Comparison of ENCODE assay signal across 8 mouse cellular contexts in genomic region chr7:143002679-143003078, GRCm38 (mm10). TPM values are rescaled to one million over a fixed set of nuclear protein-coding genes. Genes with fewer than 3 reads are reported as not detected.
A peak's percentile ranks its signal among the peaks of the same experiment; 100 is the strongest.
DNase-seq lines count a peak whose midpoint lies in the region; ATAC-seq and TF ChIP-seq lines count a peak whose summit lies in the region.

No protein-coding gene starts in this region.

- H3K27ac ChIP-seq in heart, postnatal 0 days (ENCODE audit: low read depth) = no peak overlapping the region
- no peak overlapping the region for H3K27ac ChIP-seq in liver, postnatal 0 days (ENCODE audit: low read depth)
- H3K27ac ChIP-seq in midbrain, embryonic 13.5 days = no peak overlapping the region

- H3K36me3 ChIP-seq in heart, postnatal 0 days (replicated peaks; ENCODE audit: control insufficient read depth, insufficient read depth, low read length) = no peaks in the 10 kb centered on the region
- no peaks in the 10 kb centered on the region for H3K36me3 ChIP-seq in liver, postnatal 0 days (replicated peaks; ENCODE audit: insufficient read depth, low read length)
- no peaks in the 10 kb centered on the region for H3K36me3 ChIP-seq in midbrain, embryonic 13.5 days

- no peak overlapping the region for H3K4me3 ChIP-seq in heart, postnatal 0 days (ENCODE audit: low read depth, low read length)
- H3K4me3 ChIP-seq in liver, postnatal 0 days (ENCODE audit: low read depth, low read length) = no peak overlapping the region
- no peak overlapping the region for H3K4me3 ChIP-seq in midbrain, embryonic 13.5 days (replicated peaks)

- no peak for DNase-seq in heart, postnatal 0 days (ENCODE audit: low spot score)
- DNase-seq in heart, adult 9 months (ENCODE audit: low spot score in 2 of 2) = no peak
- peak; percentile 41 for DNase-seq in A20 (ENCODE audit: low read depth, low spot score)
- DNase-seq in adrenal gland, postnatal 14 days = peak; percentile 70
- peak; percentile 65 for DNase-seq in liver, postnatal 0 days
- no peak for DNase-seq in cerebellum, adult 18-20 months
- DNase-seq in layer of hippocampus, adult 18-20 months (ENCODE audit: low spot score in 2 of 2) = no peak

- no peak; the same call in 1 of the 2 replicates for ATAC-seq in heart, postnatal 0 days (ENCODE audit: insufficient read depth, low read depth)
- no peak for ATAC-seq in liver, postnatal 0 days
- no peak for ATAC-seq in midbrain, embryonic 13.5 days

- peaks cover 21% of the 10 kb centered on the region for H3K4me1 ChIP-seq in heart, postnatal 0 days (ENCODE audit: control insufficient read depth, insufficient read depth)
- peaks cover 33% of the 10 kb centered on the region for H3K4me1 ChIP-seq in liver, postnatal 0 days (ENCODE audit: insufficient read depth)
- 0 out of 2 replicates have a peak, but pooled peaks cover 2% of the 10 kb centered on the region for H3K4me1 ChIP-seq in midbrain, embryonic 13.5 days (replicated peaks)

- no peak overlapping the region for H3K9ac ChIP-seq in heart, postnatal 0 days (replicated peaks; ENCODE audit: low read depth, low read length)
- H3K9ac ChIP-seq in liver, postnatal 0 days (replicated peaks) = no peak overlapping the region
- H3K9ac ChIP-seq in midbrain, embryonic 13.5 days (replicated peaks) = no peak overlapping the region

- WGBS in heart, postnatal 0 days = 21% methylated on average over 3 of the region's 3 CpGs
- 16% methylated on average over 3 of the region's 3 CpGs for WGBS in liver, postnatal 0 days (ENCODE audit: insufficient replicate concordance)
- whole genome bisulfite sequencing in midbrain, embryonic 13.5 days = 46% methylated on average over 3 of the region's 3 CpGs

- no peaks in the 10 kb centered on the region for H3K27me3 ChIP-seq in heart, postnatal 0 days (ENCODE audit: control insufficient read depth, insufficient read depth, low read length)
- H3K27me3 ChIP-seq in liver, postnatal 0 days (ENCODE audit: insufficient read depth, low read length) = no peaks in the 10 kb centered on the region
- no peaks in the 10 kb centered on the region for H3K27me3 ChIP-seq in midbrain, embryonic 13.5 days

- no peaks in the 10 kb centered on the region for H3K9me3 ChIP-seq in heart, postnatal 0 days (replicated peaks; ENCODE audit: control insufficient read depth, low read length)
- H3K9me3 ChIP-seq in liver, postnatal 0 days (ENCODE audit: low read length) = no peaks in the 10 kb centered on the region
- no peaks in the 10 kb centered on the region for H3K9me3 ChIP-seq in midbrain, embryonic 13.5 days

- peak; percentile 54 for TF ChIP-seq CTCF in heart, postnatal 0 days (IDR thresholded peaks at IDR 0.05; ENCODE audit: low read depth)
- peak; percentile 82 for TF ChIP-seq CTCF in liver, postnatal 0 days (IDR thresholded peaks at IDR 0.05; ENCODE audit: low read depth)

- TF ChIP-seq EP300 in heart, postnatal 0 days (IDR thresholded peaks at IDR 0.05; ENCODE audit: low read depth) = no peak
- TF ChIP-seq EP300 in liver, postnatal 0 days (IDR thresholded peaks at IDR 0.05; ENCODE audit: low read depth) = no peak

- no peak overlapping the region for H3K4me2 ChIP-seq in heart, postnatal 0 days (ENCODE audit: low read depth, low read length)
- H3K4me2 ChIP-seq in liver, postnatal 0 days (ENCODE audit: low read depth, low read length) = no peak overlapping the region
- no peak overlapping the region for H3K4me2 ChIP-seq in midbrain, embryonic 13.5 days (replicated peaks)

RNA-seq across cellular contexts. Expression of gene Tspan32, which starts 2.2 kb away (rescaled TPM):
- 0.46 and 0.50 TPM in 2 replicates for total RNA-seq in heart, postnatal 0 days (2014; rRNA removed; ENCODE audit: low replicate concordance)
- polyA plus RNA-seq in heart, postnatal 0 days (2015; fragmentation: Nextera tagmentation; extraction: Ambion mirVana) = 1.1 and 1.7 TPM in 2 replicates
- total RNA-seq in adrenal gland, postnatal 14 days (2021) = 2.0 and 8.6 TPM in 2 replicates
- polyA plus RNA-seq in liver, postnatal 0 days (2015; fragmentation: Nextera tagmentation; extraction: Ambion mirVana) = 31.0 and 37.5 TPM in 2 replicates
- under 1 TPM in 1 of 2 experiments, not detected in 1; 0.17 TPM for total RNA-seq in layer of hippocampus, adult 18-20 months (2021)
- polyA plus RNA-seq in midbrain, embryonic 13.5 days (2015; fragmentation: Nextera tagmentation; extraction: Ambion mirVana) = 0.50 and 0.72 TPM in 2 replicates

RNA-seq across cellular contexts. Expression of gene Ascl2, which starts 33.6 kb away (rescaled TPM):
- not detected in 2 replicates for total RNA-seq in heart, postnatal 0 days (2014; rRNA removed; ENCODE audit: low replicate concordance)
- polyA plus RNA-seq in heart, postnatal 0 days (2015; fragmentation: Nextera tagmentation; extraction: Ambion mirVana) = not detected in 2 replicates
- total RNA-seq in adrenal gland, postnatal 14 days (2021) = 0.45 TPM in 1 of 2 replicates, not detected in the other
- polyA plus RNA-seq in liver, postnatal 0 days (2015; fragmentation: Nextera tagmentation; extraction: Ambion mirVana) = 0.21 and 0.23 TPM in 2 replicates
- under 1 TPM in 1 of 2 experiments, not detected in 1; 0.52 TPM for total RNA-seq in layer of hippocampus, adult 18-20 months (2021)
- 0.35 and 0.50 TPM in 2 replicates for polyA plus RNA-seq in midbrain, embryonic 13.5 days (2015; fragmentation: Nextera tagmentation; extraction: Ambion mirVana)

RNA-seq across cellular contexts. Expression of gene Cd81, which starts 49.9 kb away (rescaled TPM):
- 1,221 and 1,316 TPM in 2 replicates for total RNA-seq in heart, postnatal 0 days (2014; rRNA removed; ENCODE audit: low replicate concordance)
- polyA plus RNA-seq in heart, postnatal 0 days (2015; fragmentation: Nextera tagmentation; extraction: Ambion mirVana) = 793 and 811 TPM in 2 replicates
- 536 and 561 TPM in 2 replicates for total RNA-seq in adrenal gland, postnatal 14 days (2021)
- 213 and 231 TPM in 2 replicates for polyA plus RNA-seq in liver, postnatal 0 days (2015; fragmentation: Nextera tagmentation; extraction: Ambion mirVana)
- total RNA-seq in layer of hippocampus, adult 18-20 months (2021) = 100 to 1,000 TPM; 459 to 481 TPM
- 248 and 257 TPM in 2 replicates for polyA plus RNA-seq in midbrain, embryonic 13.5 days (2015; fragmentation: Nextera tagmentation; extraction: Ambion mirVana)

Comparison
In these comparisons a context has a peak if more than half of its experiments do, and no peak if none do; other contexts are left out.
1. DNase-seq: peak in A20 (single experiment), adrenal gland, postnatal 14 days (single experiment) and liver, postnatal 0 days (single experiment); none in heart, postnatal 0 days (single experiment), heart, adult 9 months (0 of 2), cerebellum, adult 18-20 months (0 of 2) and layer of hippocampus, adult 18-20 months (0 of 2).